Mouse (Mus musculus) adrenal gland, adult (tissue): ENCODE measurements around the gene Pitpnm2.

Experiments
- DNase-seq, 2 experiments: peaks; one replicate each; pipeline ENCODE4 v3.0.0; 2022 to 2023; ENCODE audit warnings: low spot score in 1 of 2; ENCODE audit not compliant: inconsistent age in 2 of 2

The Pitpnm2 gene

DNA sequence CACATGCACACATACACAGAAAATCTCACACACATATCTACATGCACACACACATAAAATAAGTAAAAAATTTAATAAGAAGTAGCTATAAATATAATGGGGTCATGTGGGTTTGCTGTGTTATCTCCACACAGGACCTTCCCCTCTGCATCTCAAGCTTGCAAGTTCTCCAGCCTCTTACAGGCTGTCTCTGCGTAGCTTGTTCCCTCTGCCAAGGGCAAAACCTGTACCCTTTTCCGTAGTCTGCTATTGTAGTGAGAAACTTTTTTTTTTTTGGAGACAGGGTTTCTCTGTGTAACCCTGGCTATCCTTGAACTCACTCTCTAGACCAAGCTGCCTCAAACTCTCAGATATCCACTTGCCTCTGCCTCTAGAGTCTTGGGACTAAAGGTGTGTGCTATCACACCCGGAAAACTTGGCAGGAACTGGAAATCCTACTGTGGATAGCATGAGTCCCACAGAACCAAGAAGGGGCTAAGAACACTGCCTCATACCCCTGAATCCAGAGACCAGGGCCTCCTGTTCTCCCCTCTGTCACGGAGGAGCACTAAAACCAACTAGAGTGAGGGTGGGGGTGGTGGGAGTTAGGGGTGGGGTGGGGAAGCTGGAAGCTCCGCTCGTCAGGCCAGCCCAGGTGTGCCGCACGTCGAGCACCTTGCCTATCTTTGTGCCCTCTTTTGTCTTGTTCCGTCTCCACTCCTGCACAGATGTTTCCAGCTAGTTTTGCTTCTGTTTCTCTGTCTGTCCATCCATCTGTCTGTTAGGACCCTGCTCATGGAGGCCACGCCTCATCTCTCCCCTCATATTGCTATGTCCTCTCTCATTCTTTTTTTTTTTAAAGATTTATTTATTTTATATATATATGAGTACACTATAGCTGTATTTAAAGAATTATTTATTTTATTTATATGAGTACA lies 149.2 kb downstream of the Pitpnm2 start:
- DNase-seq: no peak

DNA sequence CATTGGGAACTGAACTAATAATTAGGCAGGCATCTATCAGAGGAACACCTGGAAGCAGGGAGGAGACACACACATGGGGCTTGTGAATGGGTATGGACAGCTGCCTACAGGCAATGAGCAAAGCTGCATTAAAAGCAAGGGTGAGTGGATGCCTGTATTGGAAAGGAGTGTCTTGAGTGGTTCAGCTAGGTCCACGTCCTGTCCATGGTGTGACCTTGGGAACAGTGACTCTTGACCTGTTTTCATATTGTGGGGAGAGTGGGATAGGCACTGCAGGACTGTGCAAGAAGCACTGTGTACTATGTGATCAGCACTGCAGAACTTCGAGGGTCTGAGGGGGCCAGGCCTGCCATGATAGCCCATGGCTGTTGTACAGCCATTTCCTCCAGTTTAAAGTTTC lies 150.6 kb downstream of the Pitpnm2 start:
- no peak for DNase-seq

DNA sequence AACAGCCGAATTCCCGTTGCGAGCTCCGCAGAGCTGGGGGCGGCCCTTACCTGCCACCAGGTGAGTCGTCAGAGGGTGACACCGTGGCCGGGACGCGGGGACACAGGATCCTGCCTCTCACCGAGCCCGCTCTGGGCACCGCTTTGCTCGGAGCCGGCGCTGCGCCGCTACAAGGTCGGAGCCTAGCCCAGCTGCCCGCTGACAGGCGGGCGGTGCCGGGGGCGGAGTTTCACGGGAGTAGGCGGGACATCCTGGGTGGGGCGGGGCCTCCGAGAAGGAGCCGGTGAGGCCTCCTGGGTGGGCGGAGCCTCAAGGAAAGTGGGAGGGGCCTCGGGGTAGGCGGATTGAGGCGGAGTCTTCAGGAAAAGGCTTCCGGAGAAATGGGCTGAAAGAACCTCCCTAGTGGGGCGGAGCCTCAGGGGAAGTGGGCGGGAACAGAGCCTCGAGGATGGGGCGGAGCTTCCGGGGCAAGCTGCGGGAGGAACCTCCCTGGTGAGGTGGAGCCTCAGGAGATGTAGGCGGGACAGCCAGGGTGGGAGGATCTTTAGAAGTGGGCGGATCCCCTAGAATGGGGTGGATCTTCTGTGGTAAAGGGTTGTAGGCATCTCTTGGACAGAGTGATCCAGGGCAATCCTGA lies 153.8 kb downstream of the Pitpnm2 start, which contains the start of gene Abcb9:
Abcb9 (minus strand) TSS at position 203 of the 637 bp plus-strand sequence.
- peak; percentile 99 to 100 for DNase-seq

DNA sequence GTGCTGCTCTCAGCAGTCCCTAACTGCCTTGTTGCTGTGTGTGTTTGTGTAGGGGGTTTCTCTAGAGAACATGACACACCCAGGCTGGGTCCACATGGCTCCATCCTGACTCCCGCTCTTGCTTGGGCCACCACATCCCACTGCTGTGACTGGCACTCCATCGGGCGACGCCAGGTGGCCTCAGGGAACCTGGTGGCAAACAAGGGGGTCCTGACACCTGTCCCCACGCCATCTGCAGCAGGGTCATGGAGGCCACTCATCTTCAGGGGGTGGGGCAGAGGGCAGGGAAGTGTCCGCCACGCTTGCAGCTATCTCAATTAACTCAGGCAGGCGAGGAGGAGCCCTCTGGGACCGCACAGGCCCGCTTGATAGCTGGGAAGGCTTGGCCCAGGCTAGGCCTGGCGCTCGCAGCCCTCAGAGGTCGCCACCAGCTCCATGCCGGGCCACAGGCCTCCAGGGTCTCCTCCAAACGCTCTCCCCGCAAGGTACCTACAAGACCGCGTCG lies 154.4 kb downstream of the Pitpnm2 start:
- DNase-seq: no peak

DNA sequence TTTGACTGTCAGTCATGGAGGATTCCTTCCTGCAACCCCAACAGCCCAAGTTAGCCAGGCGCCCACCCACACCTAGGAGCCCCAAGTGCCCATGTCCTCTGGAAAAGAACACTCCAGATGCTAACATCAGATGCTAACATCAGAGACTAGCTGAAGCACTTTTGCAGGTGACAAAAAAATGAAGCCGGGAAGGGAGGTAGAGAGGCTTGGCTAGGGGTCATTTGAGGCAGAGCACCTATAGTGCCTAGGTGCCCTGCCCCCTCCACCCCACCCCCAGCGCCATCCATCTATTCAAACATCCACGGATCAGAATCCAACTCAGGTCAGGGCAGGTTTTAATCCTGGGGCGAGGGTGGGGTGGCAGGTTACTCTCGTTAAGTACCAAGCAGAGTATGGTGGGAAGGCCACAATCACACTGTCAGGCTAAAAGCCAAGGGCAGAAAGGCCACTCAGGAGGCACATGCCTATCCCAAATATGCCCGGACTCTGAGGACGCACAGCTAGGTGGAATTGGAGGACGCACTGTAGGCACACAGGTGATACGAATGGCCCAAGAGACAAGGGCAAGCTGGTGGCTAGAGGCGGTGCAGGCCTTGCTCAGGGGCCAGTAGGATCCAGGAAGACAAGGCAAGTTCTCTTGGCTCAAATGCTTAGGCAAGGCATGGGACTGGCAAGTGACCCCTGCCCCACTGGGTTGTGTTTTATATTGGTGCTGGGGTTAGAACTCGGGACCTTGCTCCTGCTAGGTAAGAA lies 155.5 kb downstream of the Pitpnm2 start:
- no peak for DNase-seq

DNA sequence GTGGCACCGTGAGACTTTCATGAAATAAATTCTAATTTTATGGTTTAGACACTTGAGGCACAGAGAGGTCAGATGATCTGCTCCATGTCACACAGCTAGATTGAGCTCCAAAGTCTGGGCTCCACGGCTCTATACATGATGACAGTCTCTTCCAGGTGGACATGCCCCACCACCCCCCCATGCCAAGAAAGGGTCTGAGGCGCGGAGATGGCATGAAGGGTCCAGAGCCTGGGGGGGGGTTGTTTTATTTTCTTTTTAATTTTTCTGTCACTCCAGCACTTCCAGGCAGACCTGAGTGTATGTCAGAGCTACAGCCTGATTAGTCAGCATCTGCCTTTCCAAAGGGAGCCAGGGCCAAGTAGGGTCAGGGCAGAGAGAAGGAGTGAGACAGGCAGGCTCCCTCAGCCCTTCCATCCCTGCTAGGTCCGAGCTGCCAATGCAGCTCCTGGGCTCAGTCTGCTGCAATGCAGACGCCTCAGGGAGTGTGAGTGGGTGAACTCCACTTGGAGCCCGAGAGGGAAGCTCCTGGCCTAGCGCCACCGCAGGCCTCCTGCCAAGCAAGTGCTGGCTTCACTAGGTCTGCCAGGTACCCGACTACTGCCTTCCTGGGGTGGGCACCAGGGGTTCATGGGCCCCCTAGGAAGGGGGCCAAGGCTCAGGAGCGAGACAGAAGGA lies 156.3 kb downstream of the Pitpnm2 start:
- DNase-seq: peak; percentile 69 to 79

- DNase-seq: no peak
Measured at GRCm38 (mm10) chr5:124091951-124092406, 157.6 kb downstream of the Pitpnm2 start.

DNA sequence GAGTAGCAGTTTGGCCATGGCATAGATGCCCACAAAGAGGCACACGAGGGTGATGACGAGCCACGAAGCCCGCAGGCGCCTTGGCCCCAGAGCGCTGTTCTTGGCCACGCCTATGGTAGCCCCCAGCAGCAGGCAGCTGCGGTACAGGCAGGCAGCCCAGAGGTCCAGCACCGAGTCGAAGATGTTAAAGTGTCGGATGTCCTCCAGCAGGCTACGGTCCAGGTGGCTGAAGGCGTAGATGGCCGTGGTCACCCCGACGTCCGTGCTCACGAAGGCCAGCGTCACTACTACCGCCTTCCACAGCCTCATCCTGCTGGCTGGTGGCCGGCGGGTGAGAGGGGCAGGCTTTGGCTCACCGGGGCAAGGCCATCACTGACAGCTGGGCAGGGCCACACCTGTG lies 159.7 kb downstream of the Pitpnm2 start:
- no peak for DNase-seq

GRCm38 (mm10) chr5:124086876-124087275 lies 162.7 kb downstream of the Pitpnm2 start:
- peak; percentile 79 to 85 for DNase-seq

GRCm38 (mm10) chr5:124085513-124085912 lies 164.0 kb downstream of the Pitpnm2 start:
- no peak for DNase-seq

DNA sequence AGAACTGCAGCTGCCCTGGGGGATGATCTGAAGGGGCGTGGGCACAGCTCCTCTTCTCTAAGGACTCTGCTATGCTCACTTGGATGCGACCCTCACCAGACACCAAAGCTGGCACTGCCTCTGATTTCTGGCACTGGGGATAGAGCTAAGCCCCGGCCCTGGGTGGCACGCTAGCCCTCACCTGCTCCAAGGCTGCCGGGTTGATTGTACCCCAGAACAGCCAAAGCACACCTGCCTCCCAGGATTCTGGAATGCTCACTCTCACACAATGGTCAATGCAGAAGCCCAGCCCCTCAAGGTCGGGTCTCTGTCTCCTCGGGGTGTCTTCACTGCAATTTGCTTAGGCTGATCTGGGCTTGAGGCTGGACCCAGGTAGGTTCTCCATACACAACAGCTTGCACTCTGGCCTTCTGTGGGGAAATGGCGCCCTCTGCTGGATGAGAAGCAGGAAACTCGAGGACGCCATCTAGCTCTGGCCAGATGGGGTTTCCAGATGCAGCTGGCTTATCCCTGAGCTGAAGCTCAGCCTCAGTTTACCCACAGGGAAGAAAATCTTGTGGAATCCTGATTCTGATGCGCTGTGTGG lies 164.9 kb downstream of the Pitpnm2 start:
- DNase-seq: peak; percentile 86 to 95

GRCm38 (mm10) chr5:124083850-124084587 lies 165.5 kb downstream of the Pitpnm2 start:
- DNase-seq: no peak

GRCm38 (mm10) chr5:124082941-124083688 lies 166.4 kb downstream of the Pitpnm2 start:
- DNase-seq: no peak

DNA sequence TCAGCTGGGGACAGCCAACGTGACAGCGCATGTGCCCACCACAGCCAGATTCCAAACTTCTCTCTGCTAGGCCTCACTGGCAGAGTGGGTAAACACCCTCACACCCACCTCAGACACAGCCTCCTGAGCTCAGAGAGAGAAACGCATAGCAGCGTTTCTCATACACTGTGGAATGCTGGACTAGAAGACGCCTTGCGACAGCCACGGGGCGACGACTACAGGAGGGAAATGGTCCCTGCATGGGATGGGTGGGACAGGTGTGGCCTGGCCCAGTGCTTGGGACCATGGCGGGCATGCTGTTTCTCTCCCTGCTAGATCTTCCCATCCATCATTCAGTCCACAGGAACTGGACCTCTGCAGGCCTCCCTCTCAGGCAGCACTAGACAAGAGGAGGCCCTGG lies 167.1 kb downstream of the Pitpnm2 start:
- DNase-seq: no peak

- DNase-seq: no peak
Measured at GRCm38 (mm10) chr5:124079880-124080279, 169.7 kb downstream of the Pitpnm2 start.

- DNase-seq: no peak
Measured at GRCm38 (mm10) chr5:124078794-124079416, 170.7 kb downstream of the Pitpnm2 start.

DNA sequence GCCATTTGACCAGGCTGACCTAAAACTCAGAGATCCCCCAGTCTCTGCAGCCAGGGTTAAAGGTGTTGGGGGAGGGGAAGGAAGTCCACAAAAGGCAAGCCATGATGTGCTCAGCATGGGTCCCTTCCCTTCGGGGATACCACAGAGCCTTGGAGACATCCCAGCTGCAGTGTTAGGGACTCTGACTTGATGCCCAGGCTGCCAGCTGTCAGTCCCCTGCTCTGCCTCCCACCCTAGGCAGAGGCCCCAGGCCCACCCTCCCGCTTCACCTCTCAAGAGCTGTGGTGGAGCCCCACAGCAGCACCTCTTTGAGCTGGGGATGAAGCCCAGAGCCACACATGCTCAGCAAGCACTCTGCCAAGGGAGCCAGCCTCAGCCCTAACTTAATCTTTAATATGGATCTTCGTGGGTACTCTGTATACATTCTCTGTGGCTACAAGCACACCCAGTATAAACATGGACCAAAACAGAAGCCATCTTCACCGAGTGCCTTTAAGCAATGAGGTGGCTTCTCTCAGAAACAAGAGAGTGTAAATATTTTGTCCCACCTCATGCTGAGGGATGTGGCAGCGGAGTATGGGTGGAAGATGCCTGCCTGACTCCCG lies 171.6 kb downstream of the Pitpnm2 start:
- DNase-seq: no peak

- DNase-seq: no peak
Measured at GRCm38 (mm10) chr5:124077241-124077640, 172.3 kb downstream of the Pitpnm2 start.
